ENCODE assay signal across 22 mouse cellular contexts in the genomic region with DNA sequence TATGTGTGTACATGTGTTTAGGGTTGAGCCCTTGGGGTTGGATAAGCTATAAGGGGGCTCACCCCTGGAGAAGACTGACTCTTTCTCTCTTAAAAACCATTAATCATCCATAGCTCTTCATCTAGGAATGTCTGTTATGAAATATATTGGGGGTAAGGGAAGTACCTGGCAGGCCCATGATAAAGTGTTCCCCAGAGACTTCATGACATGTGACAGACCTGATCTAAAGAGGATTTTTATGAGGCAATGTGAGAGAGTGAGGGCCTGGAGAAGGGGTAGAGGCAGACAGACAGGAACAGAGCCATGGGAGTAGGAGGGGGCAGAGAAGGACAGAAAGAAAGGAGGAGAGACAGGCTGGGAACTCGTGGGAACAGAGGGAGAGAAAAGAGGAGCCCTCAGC. TPM values are rescaled to one million over a fixed set of nuclear protein-coding genes. Genes with fewer than 3 reads are reported as not detected.
A peak's percentile ranks its signal among the peaks of the same experiment; 100 is the strongest.
DNase-seq lines count a peak whose midpoint lies in the region; ATAC-seq lines count a peak whose summit lies in the region.
"Had no signal": no experiment of that assay in that cellular context is flagged by ENCODE, and none has a peak within 500 bp of the region (broad histone marks: within the 10 kb centered on the region; RNA-seq: fewer than 3 reads in every experiment).

No protein-coding gene starts in this region.

- WGBS in neural tube, embryonic 11.5 days: 61% methylated on average over 1 of the region's 1 CpGs
- 82% methylated on average over 1 of the region's 1 CpGs for WGBS in neural tube, embryonic 15.5 days
- 89% methylated on average over 1 of the region's 1 CpGs for WGBS in embryonic facial prominence, embryonic 15.5 days
- 58% methylated on average over 1 of the region's 1 CpGs for WGBS in limb, embryonic 12.5 days
- WGBS in forebrain, embryonic 16.5 days: 65% methylated on average over 1 of the region's 1 CpGs

- no peak overlapping the region for H3K4me3 ChIP-seq in neural tube, embryonic 11.5 days (ENCODE audit: low read depth, low read length)
- H3K4me3 ChIP-seq in neural tube, embryonic 15.5 days (replicated peaks): no peak overlapping the region
- no peak overlapping the region for H3K4me3 ChIP-seq in embryonic facial prominence, embryonic 15.5 days (replicated peaks)
- H3K4me3 ChIP-seq in limb, embryonic 12.5 days (replicated peaks): no peak overlapping the region
- no peak overlapping the region for H3K4me3 ChIP-seq in forebrain, embryonic 16.5 days (replicated peaks; ENCODE audit: low read length)
- H3K4me3 ChIP-seq: forebrain, embryonic 12.5 days; heart, embryonic 10.5 days; hindbrain, embryonic 13.5 days had no signal

- H3K4me2 ChIP-seq in neural tube, embryonic 11.5 days (ENCODE audit: low read depth): no peak overlapping the region
- H3K4me2 ChIP-seq in neural tube, embryonic 15.5 days: no peak overlapping the region
- H3K4me2 ChIP-seq in embryonic facial prominence, embryonic 15.5 days (replicated peaks): no peak overlapping the region
- no peak overlapping the region for H3K4me2 ChIP-seq in limb, embryonic 12.5 days
- no peak overlapping the region for H3K4me2 ChIP-seq in forebrain, embryonic 16.5 days (ENCODE audit: low read length)
- H3K4me2 ChIP-seq: forebrain, embryonic 12.5 days; hindbrain, embryonic 13.5 days had no signal

- H3K9me3 ChIP-seq in neural tube, embryonic 11.5 days (ENCODE audit: control insufficient read depth, low read length): no peaks in the 10 kb centered on the region
- no peaks in the 10 kb centered on the region for H3K9me3 ChIP-seq in neural tube, embryonic 15.5 days (replicated peaks)
- H3K9me3 ChIP-seq in embryonic facial prominence, embryonic 15.5 days (replicated peaks): no peaks in the 10 kb centered on the region
- H3K9me3 ChIP-seq in limb, embryonic 12.5 days: no peaks in the 10 kb centered on the region
- no peaks in the 10 kb centered on the region for H3K9me3 ChIP-seq in forebrain, embryonic 16.5 days (ENCODE audit: control insufficient read depth, low read length)
- H3K9me3 ChIP-seq: forebrain, embryonic 12.5 days; heart, embryonic 10.5 days; hindbrain, embryonic 13.5 days had no signal

- DNase-seq in neural tube, embryonic 11.5 days (ENCODE audit: low spot score): peak; percentile 23
- DNase-seq in ovary, postnatal 14 days (ENCODE audit: low spot score): no peak
- DNase-seq in frontal cortex, postnatal 25 days (ENCODE audit: low spot score in 2 of 2): no peak
- DNase-seq: adrenal gland, postnatal 25 days; cerebellum, adult 2 months; cerebellum, postnatal 10 days; embryo, embryonic 11 days; forebrain, postnatal 0 days; gastrocnemius, postnatal 36 days; heart, adult 18-20 months; heart, postnatal 10 days had no signal

- H3K4me1 ChIP-seq in neural tube, embryonic 11.5 days (ENCODE audit: control insufficient read depth, insufficient read depth, low read length): no peaks in the 10 kb centered on the region
- 0 out of 2 replicates have a peak, but pooled peaks cover 3% of the 10 kb centered on the region for H3K4me1 ChIP-seq in neural tube, embryonic 15.5 days
- H3K4me1 ChIP-seq in embryonic facial prominence, embryonic 15.5 days: peaks cover 33% of the 10 kb centered on the region
- peaks cover 16% of the 10 kb centered on the region for H3K4me1 ChIP-seq in limb, embryonic 12.5 days (replicated peaks)
- H3K4me1 ChIP-seq in forebrain, embryonic 16.5 days (replicated peaks; ENCODE audit: control insufficient read depth, insufficient read depth, low read length): no peaks in the 10 kb centered on the region
- H3K4me1 ChIP-seq: heart, embryonic 10.5 days; hindbrain, embryonic 13.5 days had no signal

- no peak overlapping the region for H3K9ac ChIP-seq in neural tube, embryonic 11.5 days (ENCODE audit: low read length)
- H3K9ac ChIP-seq in neural tube, embryonic 15.5 days (replicated peaks): no peak overlapping the region
- no peak overlapping the region for H3K9ac ChIP-seq in embryonic facial prominence, embryonic 15.5 days
- H3K9ac ChIP-seq in limb, embryonic 12.5 days (replicated peaks): no peak overlapping the region
- no peak overlapping the region for H3K9ac ChIP-seq in forebrain, embryonic 16.5 days (replicated peaks; ENCODE audit: low read depth, low read length)
- H3K9ac ChIP-seq: forebrain, embryonic 12.5 days; forebrain, postnatal 0 days; hindbrain, embryonic 13.5 days had no signal

- no peaks in the 10 kb centered on the region for H3K27me3 ChIP-seq in neural tube, embryonic 11.5 days (ENCODE audit: control insufficient read depth, insufficient read depth, low read length)
- no peaks in the 10 kb centered on the region for H3K27me3 ChIP-seq in neural tube, embryonic 15.5 days (replicated peaks)
- H3K27me3 ChIP-seq in embryonic facial prominence, embryonic 15.5 days: no peaks in the 10 kb centered on the region
- H3K27me3 ChIP-seq in limb, embryonic 12.5 days: no peaks in the 10 kb centered on the region
- no peaks in the 10 kb centered on the region for H3K27me3 ChIP-seq in forebrain, embryonic 16.5 days (replicated peaks; ENCODE audit: control insufficient read depth, insufficient read depth, low read length)
- H3K27me3 ChIP-seq: forebrain, embryonic 12.5 days; hindbrain, embryonic 13.5 days; Patski had no signal

- no peaks in the 10 kb centered on the region for H3K36me3 ChIP-seq in neural tube, embryonic 11.5 days (ENCODE audit: control insufficient read depth, insufficient read depth, low read length)
- no peaks in the 10 kb centered on the region for H3K36me3 ChIP-seq in neural tube, embryonic 15.5 days
- H3K36me3 ChIP-seq in embryonic facial prominence, embryonic 15.5 days: no peaks in the 10 kb centered on the region
- H3K36me3 ChIP-seq in limb, embryonic 12.5 days: no peaks in the 10 kb centered on the region
- no peaks in the 10 kb centered on the region for H3K36me3 ChIP-seq in forebrain, embryonic 16.5 days (ENCODE audit: control insufficient read depth, insufficient read depth)
- H3K36me3 ChIP-seq: forebrain, embryonic 12.5 days; heart, embryonic 10.5 days; hindbrain, embryonic 13.5 days had no signal

- no peak for ATAC-seq in neural tube, embryonic 11.5 days (ENCODE audit: insufficient read depth, low FRiP score, low TSS enrichment)
- no peak for ATAC-seq in neural tube, embryonic 15.5 days (ENCODE audit: low FRiP score)
- no peak for ATAC-seq in embryonic facial prominence, embryonic 15.5 days (ENCODE audit: insufficient number of reproducible peaks, low FRiP score, low TSS enrichment, low read depth)
- peak; percentile 20; the same call in 1 of the 2 replicates for ATAC-seq in limb, embryonic 12.5 days (ENCODE audit: insufficient number of reproducible peaks, insufficient read depth, low FRiP score, low TSS enrichment, low read depth)
- ATAC-seq in forebrain, embryonic 16.5 days: no peak
- ATAC-seq: activated CD4-positive, CD25-positive, alpha-beta regulatory T cell, adult 4 months; forebrain, postnatal 0 days; hindbrain, postnatal 0 days; intestine, embryonic 16.5 days; Patski had no signal

- no peak overlapping the region for H3K27ac ChIP-seq in neural tube, embryonic 11.5 days (ENCODE audit: low read depth, low read length)
- H3K27ac ChIP-seq in neural tube, embryonic 15.5 days (replicated peaks): no peak overlapping the region
- H3K27ac ChIP-seq in embryonic facial prominence, embryonic 15.5 days (replicated peaks): peak overlapping the region; percentile 84
- peak overlapping the region; percentile 26; the same call in 1 of the 2 replicates for H3K27ac ChIP-seq in limb, embryonic 12.5 days
- no peak overlapping the region for H3K27ac ChIP-seq in forebrain, embryonic 16.5 days (ENCODE audit: low read length)
- H3K27ac ChIP-seq: forebrain, embryonic 12.5 days; heart, embryonic 10.5 days; hindbrain, embryonic 13.5 days; hindbrain, postnatal 0 days had no signal

RNA-seq across cellular contexts. Expression of gene Postn, which starts 53.5 kb away (rescaled TPM):
- 47.3 and 47.7 TPM in 2 replicates for polyA plus RNA-seq in neural tube, embryonic 11.5 days (2014; fragmentation: Nextera tagmentation; extraction: Ambion mirVana)
- 60.3 and 71.8 TPM in 2 replicates for polyA plus RNA-seq in neural tube, embryonic 15.5 days (2015; fragmentation: Nextera tagmentation; extraction: Ambion mirVana)
- polyA plus RNA-seq in embryonic facial prominence, embryonic 15.5 days (2015; fragmentation: Nextera tagmentation; extraction: Ambion mirVana): 784 and 834 TPM in 2 replicates
- polyA plus RNA-seq in limb, embryonic 12.5 days (2016; fragmentation: Nextera tagmentation; extraction: Ambion mirVana): 24.9 and 39.1 TPM in 2 replicates
- 13.2 and 26.8 TPM in 2 replicates for polyA plus RNA-seq in forebrain, embryonic 16.5 days (2015; fragmentation: Nextera tagmentation; extraction: Ambion mirVana)

Comparison
In these comparisons a context has a peak if more than half of its experiments do, and no peak if none do; other contexts are left out.
1. H3K27ac ChIP-seq: peak in embryonic facial prominence, embryonic 15.5 days (single experiment) and limb, embryonic 12.5 days (single experiment); none in neural tube, embryonic 11.5 days (single experiment), neural tube, embryonic 15.5 days (single experiment) and forebrain, embryonic 16.5 days (single experiment).
2. RNA of gene Postn, which starts 53.5 kb away (polyA plus RNA-seq): 784 to 834 TPM in embryonic facial prominence, embryonic 15.5 days; 60.3 to 71.8 TPM in neural tube, embryonic 15.5 days, 47.3 to 47.7 TPM in neural tube, embryonic 11.5 days, 24.9 to 39.1 TPM in limb, embryonic 12.5 days and 13.2 to 26.8 TPM in forebrain, embryonic 16.5 days; every median in the first group is over 10 times any median in the second.